Mouse (Mus musculus) small intestine, adult 10 weeks (tissue): ENCODE data around the gene Cux1. TPM values are rescaled to one million over a fixed set of nuclear protein-coding genes. Genes with fewer than 3 reads are reported as not detected.

Source experiments
- polyA plus RNA-seq: library from polyadenylated mRNA; stranded (reverse); fragments of 350-450 nt; fragmentation: Illumina TruSeq; extraction: RNeasy Lipid Tissue Mini Kit (QIAGEN cat#74804); gene quantifications from one replicate; pipeline ENCODE4 v1.2.3, GENCODE M21; 2014; ENCODE audit warnings: low replicate concordance

The Cux1 gene
- 18.6 TPM for polyA plus RNA-seq

DNA sequence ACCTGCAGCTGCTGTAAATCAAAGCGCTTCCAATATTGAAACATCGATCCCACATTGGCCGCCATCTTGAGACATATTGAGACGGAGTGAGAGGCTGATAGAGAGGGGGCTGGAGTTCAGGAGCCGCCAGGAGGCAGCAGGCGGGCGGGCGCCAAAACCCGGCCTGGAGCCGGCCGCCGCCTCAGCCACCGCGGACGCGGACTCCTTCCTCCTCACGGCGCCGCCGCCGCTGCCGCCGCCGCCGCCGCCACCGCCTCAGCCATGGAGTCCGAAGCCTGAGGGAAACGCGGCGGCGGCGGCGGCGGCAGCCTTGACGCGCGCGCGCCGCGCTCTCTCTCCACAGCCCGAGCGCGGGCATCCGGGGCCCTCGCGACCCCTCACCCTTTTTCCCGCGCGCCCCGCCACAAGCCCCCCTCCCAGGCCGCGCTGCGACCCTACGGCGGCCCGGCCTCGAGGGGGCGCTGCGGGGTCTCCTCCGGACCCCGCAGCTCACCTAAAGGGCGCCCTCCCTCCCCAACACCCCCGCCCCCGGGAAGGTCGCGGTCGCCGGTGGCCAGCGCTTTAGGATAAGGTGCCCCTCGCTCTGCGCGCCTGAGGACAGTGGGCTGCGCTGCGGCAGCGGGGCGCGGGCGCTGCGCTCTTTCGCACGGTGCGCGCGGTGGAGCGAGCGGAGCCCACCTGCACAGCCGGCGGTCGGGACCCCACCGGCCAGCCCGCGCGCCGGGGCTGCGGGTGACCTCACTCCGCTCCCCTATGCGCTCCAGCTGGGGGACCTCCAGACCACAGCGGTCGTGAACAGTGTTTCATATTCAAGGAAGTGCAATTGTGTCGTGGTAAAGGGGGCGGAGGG is at the start of gene Cux1:
Gene Cux1, minus strand, starts transcription at position 315 of the 850 bp plus-strand sequence.

DNA sequence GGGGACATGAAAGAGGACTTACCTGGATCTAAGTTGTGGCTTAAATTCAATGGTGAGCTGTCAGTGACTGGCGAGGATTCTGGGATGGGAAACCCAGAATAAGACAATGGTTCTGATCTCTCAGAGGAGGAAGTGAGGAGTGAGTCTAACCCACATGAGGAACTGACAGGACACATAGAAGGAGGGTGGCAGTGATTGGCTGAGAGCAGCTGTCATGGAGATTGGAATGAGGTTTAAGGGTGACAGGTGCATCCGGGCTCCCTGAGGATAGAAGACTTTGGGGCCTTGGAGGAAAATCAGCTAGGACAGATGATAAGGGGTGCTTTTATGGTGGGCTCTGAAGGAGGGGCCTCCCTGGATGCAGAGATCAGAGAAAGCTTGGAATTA is 320.8 kb downstream of the Cux1 start, which contains the start of gene Sh2b2:
Gene Sh2b2, minus strand, starts transcription at position 105 of the 387 bp plus-strand sequence.

GRCm38 (mm10) chr5:136198474-136199391 is 368.6 kb downstream of the Cux1 start, which contains the start of gene Prkrip1:
Gene Prkrip1 (minus strand): TSS chr5:136198963.

Other genes starting within 250 kb of the Cux1 start
- gene Myl10, start 125.7 kb upstream of the Cux1 start, polyA plus RNA-seq: not detected